Mouse (Mus musculus): ENCODE measurements around the gene Podxl2.

Podxl2 gene

GRCm38 (mm10) chr6:88793243-88793642, 81.6 kb downstream of the Podxl2 start:
- DNase-seq = peak in 1 of 2 experiments; percentile 59
